Mouse (Mus musculus) activated CD4-positive, CD25-positive, alpha-beta regulatory T cell, adult 4 months (primary cell): ENCODE measurements around the gene Gna15. TPM values are rescaled to one million over a fixed set of nuclear protein-coding genes. Genes with fewer than 3 reads are reported as not detected.

Experiments
- ATAC-seq: one replicate; pipeline ENCODE4 v1.8.0; 2017
- polyA plus RNA-seq, 2 experiments: library from polyadenylated mRNA; unstranded; fragments of 100-300 nt; shearing (Covaris generic); gene quantifications; one replicate each; pipeline ENCODE4 v1.2.1; 2017

Gene Gna15
- polyA plus RNA-seq, result 10 to 100 TPM; 55.2 to 62.0 TPM

DNA sequence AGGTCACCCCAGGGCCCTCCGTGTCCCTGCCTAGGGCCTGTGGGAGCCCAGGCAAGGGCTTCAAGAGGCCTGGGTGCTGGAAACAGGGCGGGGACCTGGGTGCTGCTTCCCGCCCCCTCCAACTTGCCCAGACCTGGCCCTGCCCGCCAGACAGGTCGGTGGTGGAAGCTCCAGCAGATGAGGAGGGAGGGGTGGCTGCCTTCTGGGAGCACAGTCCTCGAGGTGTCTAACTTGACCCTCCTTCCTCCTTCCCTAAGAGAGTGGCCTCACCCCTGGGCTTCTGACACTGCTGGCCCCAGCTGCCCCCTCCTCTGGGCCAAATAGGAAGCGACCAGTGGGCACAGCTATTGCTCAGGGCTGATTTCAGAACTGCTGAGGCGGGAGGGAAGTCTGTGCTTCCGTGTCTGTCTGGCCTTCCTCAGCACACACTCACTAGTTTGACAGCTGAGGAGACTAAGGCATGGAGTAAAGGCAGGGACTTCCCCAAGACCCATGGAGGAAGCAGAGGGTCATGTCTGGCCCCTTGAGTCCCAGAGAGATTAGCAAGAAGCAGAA is at the start of gene Gna15:
Gna15 (minus strand) TSS at position 175 of the 555 bp plus-strand sequence.
- peak; percentile 55 for ATAC-seq

DNA sequence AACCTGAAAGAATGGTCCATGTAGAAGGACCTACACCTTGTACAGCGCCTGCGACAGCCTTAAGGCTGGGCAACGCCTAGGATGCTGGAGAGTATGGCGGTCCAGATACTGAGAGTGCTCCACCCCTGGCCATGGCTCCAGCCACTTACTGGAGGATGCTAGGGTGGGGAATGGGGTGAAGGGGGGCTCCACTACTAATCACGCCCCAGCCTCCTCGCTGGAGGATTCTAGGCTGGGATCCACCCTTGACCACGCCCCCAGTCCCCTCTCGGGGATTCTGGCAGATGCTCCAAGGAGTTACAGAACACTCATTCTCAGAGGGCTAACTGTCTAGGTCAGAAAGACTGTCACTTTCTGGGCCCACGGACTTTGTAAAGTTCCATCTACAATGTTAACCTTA is 49.0 kb upstream of the Gna15 start:
- no peak for ATAC-seq

DNA sequence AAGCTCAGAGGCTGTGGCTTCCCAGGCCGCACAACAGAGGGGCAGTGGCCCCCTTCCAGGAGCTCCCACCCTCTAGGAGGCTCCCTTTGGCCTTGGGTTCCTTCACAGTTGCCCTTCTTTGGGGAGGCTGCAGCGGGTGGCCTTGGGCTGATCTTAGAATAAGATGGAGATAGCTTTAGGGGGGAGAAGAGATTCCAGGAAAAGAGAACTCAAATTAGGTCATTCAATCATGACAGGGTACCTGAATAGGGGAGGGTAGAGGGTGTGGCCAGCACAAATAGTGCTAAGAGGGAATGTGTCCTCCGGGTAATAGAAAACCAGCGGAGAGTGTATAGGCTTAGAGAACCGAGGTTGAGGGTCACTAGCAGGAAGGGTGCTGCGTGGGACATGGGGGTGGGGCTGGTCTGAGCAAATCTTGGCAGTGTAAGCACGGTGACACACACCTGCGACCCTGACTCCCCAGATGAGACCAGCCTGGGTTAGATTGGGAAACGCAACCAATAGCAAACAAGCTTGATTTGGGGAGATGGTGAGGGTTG is 48.2 kb upstream of the Gna15 start:
- no peak for ATAC-seq

DNA sequence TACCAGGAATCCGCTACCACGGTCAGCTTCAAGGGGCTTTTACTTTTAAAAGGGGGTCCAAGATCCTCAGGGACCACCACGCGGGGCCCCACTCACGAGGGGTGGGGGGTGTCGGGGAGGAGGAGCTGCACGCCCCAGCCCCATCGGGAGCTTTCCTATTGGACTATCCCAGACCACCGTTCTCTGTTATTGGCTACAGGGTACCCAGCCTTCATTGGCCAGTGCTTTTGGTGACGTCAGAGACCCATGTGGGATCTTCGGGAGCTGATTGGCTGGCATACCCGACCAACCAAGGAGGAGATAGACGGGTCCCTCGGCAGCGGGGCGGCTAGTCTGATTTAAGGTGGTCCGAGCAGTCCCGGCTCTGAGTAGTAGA is 47.5 kb upstream of the Gna15 start:
- peak; percentile 82 for ATAC-seq

DNA sequence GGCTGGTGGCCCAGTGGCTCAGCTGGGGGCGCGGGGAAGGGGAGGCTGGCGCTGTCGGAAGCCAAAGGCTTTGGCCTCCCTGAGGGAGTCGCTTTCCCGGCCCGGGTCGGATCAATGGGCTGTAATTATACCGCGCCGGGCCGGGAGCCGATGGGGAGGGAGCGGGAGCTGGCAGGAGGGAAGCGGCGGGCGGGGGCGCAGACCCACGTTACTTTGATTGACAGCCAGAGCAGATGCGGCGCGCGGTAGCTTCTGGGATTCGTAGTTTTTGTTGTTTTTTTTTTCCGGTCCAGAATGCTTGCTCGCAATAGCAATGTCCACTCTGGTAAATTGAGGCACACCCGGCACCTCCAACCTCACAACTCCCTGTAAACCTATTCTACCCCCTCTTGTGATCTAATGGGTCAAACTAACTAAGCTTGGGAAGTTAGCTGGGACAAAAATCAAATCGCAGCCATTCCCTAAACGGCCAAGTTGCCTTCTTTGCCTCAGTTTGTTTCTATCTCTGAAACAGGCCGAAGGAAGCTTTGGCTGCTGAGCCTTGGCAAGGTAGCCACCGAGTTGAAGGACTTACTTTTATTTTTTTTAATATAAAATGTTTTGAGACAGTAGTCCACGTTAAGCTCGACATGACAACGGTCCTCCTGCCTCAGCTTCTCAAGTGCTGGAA is 46.9 kb upstream of the Gna15 start:
- ATAC-seq, result peak; percentile 54

DNA sequence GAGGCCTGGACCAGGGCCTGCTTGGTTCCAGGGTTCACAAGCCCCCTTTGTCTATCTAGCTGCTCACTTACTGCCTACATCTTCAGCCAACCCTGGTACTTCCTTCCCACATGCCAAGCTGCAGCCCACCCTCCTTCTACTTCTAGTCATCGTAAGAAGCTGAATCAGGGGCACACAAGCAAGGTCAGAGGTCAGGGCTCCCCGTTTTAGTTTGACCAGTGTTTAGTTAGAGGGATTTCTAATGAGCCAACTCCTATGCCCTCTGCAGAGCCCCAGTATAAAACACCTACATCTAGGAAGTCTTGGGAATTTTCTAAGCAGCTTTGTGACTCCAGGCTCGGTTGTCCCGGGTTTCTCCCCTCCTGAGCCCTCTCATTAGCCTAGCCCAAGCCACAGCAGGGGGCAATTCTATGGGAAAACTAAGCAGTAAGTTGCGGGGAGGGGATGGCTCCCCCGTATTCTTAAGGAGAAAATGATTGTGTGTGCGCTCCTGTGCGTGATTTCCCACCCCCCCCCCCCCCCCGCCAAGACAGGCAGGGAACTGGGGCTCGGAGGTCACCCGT is 46.3 kb upstream of the Gna15 start:
- no peak for ATAC-seq

DNA sequence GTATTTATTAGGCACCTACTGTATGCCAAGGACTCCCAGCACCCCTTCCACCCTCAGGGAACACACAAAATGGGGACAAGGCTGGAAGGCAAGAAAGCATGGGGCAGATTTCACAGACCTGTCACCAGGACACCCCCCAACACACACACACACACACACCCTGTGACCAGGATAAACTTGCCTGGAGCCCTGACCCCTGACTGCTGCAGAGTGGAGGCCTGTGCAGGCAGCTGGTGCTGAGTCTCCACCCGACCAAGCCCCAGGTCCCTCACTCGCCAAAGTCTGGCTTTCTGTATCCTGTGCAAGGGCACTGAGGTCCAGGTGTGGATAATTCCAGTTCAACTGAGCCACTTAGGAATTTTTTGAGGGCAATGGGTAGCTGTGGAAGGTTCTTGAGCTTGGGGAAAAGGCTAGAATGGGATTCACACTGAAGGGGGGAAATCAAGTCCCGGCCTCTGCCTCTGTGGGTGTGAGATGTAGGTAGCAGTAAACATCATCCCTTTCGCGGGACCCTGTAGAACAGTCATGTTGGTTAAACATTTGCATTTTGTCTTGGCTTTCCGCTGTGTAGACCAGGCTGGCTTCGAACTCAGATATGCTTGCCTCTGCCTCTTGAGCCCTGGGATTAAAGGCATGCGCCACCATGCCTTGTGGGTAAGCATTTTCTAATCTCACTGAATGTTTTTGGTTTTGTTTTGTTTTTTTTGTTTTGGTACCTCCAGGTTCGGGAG is 45.6 kb upstream of the Gna15 start:
- no peak for ATAC-seq

DNA sequence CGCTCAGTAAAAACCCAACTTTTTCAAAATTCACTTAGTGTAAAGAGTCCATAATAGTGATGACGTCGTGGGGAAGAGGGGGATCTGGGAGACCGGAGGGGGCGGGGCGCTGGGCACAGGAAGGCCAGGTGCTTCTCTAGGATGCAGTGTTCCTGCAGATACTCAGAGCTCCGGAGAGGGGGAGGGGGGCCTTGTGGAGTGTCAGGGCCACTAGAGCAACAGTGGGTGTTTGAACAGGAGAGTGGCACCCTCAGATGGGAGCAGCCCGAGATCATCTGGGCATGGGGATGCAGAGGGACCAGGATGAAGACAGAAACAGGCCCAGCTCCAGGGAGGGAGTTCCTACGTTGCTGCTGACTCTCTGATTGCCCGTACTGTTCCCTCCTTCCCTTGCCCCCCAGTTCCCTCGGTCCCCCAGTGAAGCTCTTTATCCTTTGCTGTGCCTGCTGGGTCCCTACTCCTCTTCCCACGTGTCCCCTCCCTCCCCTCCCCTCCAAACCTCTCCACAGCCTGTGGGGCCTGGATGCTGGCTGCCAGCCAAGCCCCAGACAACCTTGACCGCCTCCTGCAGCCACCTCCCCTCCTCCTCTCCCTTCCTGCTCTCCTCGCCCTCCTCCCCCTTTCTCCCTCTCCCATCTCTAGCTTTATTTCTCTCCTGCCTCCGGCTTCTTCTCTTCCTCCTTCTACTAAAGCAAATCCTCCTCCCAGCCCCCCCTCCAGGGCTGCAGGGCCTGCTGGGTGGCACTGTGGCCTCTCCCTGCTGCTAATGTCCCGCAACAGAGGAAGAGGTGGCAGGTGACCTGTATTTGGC is 44.6 kb upstream of the Gna15 start:
- no peak for ATAC-seq

DNA sequence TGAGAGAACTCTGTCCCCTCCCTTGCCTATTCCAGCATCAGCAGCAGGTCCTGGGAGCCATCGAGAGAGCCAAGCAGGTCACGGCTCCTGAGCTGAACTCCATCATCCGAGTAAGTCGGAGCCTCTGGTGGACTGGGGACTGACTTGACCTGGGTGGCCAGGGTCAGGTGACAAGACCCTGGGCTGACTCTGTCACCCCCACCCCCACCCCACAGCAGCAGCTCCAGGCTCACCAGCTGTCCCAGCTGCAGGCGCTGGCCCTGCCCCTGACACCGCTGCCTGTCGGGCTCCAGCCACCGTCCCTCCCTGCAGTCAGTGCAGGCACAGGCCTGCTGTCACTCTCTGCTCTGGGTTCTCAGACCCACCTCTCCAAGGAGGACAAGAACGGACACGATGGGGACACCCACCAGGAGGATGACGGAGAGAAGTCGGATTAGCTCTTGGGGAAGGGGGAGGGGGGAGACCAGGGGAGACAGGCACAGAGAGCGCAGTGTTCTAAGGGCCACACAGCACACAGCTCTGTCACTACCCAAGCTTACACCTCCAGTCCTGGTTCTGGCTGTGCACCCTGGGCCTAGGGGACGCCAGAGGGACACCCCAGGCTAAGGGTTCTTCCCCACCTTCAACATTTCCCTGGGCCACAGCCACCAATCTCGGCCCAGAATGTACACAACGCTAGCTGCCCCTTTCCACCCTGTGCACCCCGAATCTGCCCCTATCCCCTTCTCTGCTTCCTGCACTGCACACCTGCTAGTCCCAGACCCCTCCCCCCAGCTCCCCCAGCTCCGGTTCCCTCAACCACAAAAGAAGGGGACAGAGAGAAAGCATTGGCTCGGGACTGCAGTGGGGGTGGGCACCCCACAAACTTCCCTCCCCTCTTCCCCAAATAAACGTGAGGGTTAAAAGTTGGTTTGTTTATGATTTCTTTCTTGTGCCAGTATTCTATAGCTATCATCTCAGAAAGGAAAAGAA is 41.5 kb upstream of the Gna15 start:
- ATAC-seq, result no peak

DNA sequence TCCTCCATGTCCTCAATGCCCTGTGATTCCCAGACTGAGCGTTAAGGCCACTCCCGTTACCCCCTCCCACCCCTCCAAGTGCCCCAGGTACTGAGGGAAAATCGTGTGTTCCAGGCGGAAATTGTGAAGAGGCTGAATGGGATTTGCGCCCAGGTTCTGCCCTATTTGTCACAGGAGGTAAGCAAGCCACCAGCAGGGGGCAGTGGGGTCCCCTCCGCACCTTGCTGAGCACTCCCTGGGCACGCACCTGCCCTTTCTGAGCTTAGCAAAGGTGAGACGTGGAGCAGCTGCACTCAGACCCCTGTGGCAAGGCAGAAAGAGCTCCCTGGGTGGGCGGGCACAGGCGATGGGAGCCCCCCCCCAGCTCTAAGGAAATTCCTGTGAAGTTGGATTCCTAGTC is 40.7 kb upstream of the Gna15 start:
- ATAC-seq, result no peak

DNA sequence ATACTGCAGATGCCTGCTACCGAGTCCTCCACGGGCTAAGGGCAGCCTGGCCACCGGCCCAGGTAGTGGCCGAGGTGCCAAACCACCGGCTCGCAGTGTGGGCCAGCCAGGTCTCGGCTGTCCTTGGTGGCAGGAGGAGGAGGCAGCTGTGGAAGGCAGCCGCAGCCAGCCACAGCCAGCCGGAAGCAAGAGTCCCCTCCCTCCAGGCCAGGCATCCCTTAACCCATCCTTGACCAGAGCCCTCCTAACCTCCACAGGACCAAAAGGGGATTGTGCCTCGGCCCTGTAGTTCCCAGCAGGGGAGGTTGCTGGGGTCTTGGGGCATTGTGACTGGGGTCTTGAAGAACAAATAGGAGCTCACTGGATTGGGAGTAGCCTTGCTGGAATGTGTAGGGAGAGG is 40.2 kb upstream of the Gna15 start:
- ATAC-seq, result no peak

DNA sequence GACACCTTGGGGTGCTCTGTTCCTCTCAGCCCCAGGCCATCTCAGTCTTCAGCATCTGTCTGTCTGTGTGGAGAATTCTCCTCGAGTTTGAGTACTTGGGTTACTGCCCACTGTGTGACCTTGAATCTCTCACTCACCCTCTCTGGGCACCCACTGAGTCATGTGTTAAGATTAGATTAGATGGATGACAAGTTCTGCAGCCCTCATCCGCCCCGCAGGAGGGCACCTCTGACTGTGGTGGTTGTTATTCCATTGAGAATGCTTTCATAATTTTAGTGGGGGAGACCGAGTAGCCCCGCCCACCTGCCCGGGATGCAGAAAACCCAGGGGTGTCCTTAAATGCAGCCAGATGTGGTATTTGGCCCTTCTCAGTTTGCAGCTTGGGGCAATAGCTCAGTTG is 39.5 kb upstream of the Gna15 start:
- no peak for ATAC-seq

DNA sequence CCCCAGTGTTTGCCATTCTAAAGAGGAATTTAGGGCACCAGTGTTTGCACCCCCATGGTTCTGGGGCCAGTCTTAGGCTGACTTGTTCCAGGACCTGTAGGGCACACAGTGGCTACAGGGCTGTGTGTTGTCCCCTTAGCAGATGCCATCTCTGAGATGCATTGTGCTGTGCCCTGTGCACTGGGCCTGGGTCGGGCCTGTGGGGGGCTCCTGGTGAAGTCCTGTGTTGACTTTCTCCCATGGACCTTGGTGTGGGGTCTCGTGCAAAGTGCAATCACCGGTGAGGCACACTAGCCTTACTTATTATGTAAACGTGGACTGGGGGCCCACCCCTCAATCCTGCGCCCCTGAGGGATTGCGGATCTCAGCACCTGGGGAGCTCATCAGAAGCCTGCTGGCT is 38.4 kb upstream of the Gna15 start:
- no peak for ATAC-seq

DNA sequence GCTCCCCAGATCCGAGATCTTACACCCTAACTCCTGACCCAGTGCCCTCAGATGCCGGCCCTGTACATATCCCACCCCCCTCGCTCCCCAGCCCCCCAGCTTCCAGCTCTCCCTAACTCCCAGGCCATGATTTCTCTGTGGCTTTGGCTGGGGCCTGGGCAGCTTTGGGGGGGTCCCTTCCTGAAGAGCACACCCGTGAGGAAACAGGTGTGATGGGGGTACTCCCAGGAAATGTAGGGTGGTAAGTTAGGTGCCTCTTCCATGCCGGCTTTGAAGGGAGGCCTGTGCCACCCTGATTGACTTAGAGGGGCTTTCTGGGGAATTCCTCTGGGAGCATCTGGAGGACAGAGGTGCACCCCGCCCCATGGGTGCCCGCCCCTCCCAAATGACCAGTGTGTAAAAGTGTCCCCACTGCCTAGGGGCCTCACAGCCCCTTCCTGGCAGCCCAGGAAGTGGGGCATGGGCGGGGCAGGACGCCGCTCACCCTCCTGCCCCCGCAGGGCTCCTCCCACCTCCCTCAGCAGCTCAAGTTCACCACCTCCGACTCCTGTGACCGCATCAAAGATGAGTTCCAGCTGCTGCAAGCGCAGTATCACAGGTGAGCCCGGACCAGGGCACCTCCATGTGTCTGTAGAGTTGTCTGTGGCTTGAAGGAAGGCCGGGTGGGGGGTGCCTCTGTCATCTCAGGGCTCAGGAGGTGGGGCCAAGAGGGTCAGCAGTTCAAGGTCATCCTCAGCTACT is 36.9 kb upstream of the Gna15 start:
- peak; percentile 88 for ATAC-seq

DNA sequence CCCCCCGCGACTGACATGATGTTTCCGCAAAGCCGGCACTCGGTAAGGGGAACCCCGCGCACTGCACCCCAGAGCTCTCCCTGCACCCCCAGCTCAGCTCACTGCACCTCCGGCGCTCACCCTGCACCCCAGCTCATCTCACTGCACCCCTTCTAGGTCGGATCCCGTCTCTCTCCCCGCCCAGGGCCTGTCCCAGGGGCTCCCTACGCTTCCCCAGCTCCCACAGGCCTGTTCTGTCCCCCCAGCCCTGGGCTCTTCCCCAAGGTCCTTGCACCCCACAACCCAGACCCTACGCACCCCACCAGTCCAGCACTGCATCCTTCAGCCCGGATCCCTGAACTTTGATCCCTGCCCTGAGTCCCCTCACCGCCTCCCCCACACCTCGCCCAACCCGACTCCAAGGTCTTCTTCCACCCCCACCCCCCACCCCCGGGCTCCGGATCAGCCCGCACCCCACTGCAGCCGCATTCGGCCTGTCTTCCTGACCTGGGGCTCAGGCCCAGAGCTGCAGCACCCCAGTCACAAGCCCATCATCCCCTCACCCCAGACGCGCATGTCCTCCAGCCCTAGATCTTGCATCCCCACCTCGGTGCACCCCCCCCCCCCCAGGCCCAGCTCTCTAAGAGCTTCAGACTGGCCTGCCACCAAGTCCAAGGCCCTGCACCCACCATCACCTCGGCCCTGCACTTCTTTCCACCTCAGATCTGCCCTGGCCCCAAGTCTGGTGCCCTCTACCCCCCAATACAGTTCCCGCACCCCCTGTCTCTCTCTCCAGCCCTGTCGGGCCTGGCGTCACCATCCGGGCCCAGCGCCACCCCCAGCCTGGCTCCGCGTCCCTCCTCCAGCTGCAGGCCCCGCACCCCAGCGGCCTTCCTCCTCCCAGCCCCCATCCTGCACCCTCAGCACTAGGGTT is 35.9 kb upstream of the Gna15 start:
- ATAC-seq, result peak; percentile 41

DNA sequence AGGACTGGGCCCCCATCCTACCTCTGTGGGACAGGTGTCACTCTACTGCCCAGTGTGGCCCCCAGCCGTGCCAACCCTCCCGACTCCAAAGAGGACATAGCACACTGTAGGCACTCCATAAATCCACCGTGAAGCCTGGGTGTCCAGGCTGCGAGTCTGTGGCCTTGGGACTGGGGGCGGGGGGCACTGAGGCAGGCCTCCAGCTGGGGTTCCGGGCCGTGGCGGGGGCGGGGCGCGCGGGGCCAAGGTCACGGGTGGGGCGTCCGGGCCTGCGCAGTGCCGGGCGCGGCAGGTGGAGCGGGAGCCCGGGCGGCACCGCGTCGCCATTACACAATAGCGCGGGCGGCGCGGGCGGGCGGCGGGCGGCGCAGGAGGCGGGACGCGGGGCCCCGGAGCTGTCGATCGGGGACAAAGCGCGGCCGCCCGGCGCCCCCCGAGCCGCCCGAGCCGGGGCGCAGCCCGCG is 35.2 kb upstream of the Gna15 start, which contains the start of gene Aes:
Aes (plus strand) TSS at position 326 of the 464 bp plus-strand sequence.
- peak; percentile 28 for ATAC-seq

DNA sequence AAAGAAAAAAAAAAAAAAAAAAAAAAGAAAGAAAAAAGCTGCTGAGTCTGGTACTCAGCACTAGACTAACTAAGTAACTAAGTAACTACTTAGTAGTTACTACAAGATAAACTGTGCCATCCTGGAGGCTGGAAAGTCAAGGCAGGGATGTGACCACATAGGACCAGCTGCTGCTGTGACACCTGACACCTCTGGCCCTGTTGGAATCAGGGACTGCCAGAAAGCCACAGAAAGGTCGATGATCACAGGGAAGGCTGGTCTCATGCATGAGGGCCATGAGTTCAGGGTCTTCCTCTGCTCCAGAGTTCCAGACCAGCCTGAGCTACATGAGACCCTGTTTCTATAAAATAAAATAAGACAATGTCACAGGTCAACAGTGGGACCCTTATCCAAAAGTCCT is 33.5 kb upstream of the Gna15 start:
- no peak for ATAC-seq

DNA sequence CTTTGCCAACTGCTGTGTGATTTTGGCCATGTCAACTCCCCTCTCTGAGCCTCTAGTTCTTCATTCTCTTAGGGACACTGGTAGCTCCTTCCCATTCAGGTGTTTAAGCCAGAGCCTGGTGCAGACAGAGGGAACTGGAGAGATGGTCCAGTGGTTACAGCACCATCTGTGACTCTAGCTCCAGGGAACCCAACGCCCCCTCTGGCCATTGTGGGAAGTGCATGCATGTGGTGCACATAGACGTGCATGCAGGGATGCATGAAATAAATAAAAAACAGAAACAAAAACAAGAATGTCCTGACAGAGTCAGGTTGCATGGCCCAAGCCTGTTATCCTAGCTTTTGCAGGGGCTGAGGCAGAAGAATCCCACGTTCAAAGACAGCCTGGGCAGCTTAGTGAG is 32.3 kb upstream of the Gna15 start:
- no peak for ATAC-seq
